Mouse (Mus musculus): ENCODE measurements at regions not wholly inside any gene's neighbourhood (a gene's known extent, or its start where the extent isn't known, plus 50 kb on each side); places are given as distances from the start of the nearest gene placed in this dataset.

DNA sequence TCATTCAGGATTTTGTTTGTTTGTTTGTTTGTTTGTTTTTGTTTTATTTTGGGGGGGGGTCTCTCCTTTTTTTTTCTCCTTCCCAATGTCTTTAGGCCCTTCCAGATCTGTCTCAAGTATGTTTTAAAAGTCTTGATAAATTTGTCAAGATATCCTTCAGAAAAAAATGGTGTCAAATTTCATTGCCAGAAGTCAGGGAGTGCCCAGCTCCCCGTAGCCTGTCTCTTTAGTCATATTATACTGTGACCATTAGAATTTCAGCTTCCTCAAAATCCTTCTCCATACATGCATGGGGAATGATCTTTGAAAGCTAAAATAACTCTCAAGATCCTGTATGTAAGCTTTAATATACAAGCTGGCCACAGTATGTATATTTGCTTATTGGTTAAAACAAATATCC lies 134.3 kb upstream of the Lpp start:
- DNase-seq (ENCODE audit: low read depth) = no peak

DNA sequence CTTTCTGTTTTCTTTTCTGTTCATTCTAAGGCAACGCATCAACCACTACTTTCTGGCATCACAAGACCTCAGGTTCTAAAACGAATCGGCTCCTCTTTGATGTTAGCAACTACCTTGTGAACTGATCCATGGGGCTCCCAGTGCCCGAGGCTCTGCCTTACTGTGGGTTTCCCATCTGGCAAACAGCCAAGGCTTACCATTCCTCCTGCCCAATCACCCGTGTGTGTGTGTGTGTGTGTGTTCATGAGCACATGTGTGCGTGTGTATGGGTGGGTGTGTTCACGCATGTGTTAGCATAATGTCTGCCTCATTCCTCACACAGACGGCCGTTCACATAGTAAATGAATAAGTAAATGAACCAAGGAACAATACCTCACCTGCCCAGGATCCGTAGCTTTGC lies 138.3 kb upstream of the Lpp start:
- no peak for DNase-seq (ENCODE audit: low read depth)

DNA sequence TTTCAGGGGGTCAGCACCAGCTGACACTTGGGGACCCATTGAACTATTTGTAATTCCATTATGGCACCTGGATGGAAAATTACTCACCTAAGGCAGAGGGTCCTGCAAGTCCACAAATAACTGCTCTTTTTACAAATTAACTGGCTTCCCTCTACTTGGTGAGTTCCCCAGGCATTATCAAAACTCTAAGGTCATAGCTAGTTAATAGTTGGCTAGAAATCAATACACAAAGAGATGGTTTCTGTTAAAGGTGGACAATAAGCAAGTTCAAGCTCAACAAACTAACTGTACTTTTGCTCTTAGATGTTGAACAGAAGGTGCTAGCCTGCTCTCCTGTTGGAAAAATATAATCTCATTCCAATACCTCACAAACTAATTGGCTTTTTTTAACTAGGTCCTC lies 138.7 kb upstream of the Lpp start:
- no peak for DNase-seq (ENCODE audit: low read depth)

DNA sequence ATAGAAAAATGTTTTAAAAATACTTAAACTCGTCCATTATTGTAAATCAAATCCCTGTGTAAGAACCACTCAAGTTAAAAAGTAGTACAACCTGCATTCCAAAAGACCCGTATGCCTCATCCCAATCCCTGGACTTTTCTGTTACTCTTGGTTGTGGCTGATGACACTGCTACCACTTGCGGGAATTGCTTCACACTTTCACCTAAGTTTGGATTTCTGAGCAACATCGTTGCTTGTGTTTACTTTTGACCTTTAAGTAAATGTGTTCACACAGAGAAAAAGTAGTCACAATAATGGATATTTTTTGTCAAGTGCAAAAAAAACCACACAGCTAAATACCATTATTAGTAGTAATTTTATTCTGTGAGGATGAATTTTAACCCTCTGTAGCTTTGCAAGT lies 139.2 kb upstream of the Lpp start:
- DNase-seq (ENCODE audit: low read depth) = no peak

DNA sequence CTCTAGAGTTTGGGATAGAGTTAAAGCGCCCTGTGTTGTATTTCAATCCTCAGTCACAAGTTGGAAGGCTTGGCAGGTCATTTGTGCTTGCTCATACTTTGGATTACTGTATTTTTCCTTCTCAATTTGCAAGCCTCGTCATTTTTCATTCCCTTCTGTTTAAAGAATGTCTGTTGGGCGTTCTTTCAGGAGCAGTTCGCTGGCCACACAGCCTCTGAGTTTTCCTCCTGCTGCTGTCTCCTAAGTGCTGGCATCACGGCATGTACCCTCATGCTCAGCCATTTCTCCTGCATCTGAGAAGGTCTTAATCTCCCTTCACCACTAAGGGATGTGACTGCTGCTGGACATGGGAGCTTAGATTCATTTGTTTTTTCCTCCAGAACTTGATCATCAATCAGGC lies 146.0 kb upstream of the Lpp start:
- DNase-seq (ENCODE audit: low read depth) = no peak

DNA sequence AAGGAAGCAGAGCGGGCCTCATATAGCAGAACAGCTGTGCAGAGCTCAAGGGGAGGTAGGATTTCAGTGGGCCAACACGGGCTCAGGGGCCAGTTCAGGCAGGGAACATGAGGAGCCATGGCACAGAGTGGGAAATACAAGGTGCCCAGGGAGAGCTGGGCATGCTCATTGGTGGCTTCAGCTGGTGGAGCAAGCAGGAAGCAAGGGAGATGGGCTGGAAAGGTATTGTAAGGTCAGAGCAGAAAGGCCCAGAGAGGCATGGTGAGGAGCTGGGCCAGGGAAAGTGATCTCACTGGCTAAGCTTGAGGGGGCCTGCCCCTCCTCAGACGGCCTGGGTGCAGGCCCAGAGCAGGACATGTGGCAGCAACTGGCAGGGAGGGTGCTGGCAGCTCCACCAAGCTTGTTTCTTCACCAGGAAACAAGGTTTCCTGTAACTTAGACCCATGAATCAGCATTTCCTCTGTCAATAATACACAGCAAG lies 155.2 kb upstream of the Lpp start:
- DNase-seq (ENCODE audit: low read depth) = no peak

DNA sequence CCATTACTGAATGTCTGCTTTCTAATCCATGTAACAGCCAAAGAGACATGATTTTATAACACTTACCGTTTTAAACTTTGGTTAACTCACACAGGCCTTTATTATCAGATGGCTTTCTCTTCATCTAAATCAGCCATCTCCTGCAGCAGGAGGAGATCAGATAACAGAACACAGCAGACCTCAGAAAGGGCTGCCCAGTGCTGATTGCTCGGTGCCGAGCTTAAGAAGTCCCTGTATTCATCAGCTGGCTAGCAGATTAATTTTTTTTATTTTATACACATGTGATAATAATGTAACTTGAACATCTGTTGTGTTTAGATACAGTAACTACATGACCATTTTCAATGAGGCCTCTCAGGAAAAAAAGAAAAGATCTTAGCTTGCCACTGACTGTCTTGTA lies 155.9 kb upstream of the Lpp start:
- no peak for DNase-seq (ENCODE audit: low read depth)

DNA sequence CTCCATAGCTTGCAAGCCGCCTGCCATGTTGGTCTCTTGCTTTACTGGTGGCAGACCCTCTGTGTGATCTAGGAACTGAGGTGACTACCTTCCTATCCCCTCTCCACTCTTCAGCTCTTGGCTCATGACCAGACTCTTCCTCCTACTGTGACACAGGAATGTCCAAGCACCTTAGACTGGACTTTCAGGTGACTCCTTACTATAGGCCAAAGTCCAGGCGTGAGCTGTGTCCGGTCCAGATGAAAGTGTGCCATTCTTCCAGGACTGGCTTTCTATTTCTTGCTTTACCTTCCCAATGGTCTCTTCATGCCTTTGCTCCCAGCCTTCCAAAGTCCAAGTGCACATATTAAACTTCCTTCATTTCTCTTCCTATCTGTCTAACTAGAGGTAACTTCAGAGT lies 156.3 kb upstream of the Lpp start:
- DNase-seq (ENCODE audit: low read depth) = no peak

DNA sequence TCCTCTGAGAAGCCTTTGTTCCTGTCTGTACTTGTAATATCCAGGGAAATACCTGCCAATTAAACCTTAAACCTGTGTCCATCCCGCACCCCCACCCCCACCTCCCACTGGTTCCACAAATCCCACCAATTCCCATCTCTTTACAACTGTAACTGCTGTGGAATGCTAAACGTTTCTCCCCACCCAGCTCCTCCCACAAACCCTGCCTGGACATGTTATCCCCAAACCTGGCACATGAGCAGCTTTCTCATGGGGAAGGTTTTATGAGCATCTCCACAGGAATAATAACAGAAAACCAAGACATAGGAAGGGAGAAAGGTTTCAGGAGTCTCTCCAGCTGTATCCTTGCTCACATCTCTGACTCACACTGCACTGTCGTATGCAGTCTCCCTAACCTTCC lies 156.8 kb upstream of the Lpp start:
- no peak for DNase-seq (ENCODE audit: low read depth)

DNA sequence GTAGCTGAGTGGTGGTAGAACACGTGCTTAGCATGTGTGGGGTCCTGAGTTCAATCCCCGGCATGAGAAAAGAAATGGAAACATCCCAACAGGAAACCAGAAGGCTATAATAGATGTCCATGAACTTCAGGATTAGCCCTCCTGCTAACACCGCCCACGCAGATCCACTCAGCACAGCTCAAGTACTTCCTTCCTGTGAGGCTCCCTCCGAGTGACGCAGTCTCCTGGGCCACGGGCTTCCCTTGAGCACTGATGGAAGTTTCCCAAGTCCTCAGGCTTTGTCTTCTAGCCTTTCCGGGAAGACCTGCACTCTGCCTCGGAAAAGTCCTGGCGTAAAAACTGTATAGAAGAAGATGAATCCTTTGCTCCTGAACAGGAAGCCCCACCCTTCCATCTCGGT lies 158.5 kb upstream of the Lpp start:
- no peak for DNase-seq (ENCODE audit: low read depth)

DNA sequence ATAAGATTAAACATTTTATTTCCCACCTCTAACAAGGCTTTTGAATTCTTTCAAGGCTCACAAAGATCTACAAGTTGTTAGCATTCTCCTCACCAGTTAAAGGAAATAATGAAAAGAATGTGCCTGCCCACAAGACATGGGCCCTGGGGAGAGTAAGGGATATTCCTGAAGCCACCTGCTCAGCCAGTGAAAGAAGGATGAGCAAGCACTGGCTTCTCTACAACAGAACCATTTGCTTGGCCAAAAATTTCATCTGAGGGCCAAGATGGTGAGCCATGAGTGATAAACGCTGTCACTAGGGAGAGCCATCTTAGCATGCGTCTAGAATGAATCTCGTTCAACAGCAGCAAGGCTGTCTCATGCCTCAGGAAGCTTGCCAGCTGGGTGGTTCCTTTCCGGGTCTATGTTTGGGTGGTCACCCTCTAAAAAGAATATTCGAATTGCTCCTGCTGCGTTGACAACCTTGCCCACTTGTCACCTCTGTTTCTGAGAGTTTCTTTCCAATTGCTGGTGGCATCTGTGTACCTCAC lies 161.2 kb upstream of the Lpp start:
- no peak for DNase-seq (ENCODE audit: low read depth)

DNA sequence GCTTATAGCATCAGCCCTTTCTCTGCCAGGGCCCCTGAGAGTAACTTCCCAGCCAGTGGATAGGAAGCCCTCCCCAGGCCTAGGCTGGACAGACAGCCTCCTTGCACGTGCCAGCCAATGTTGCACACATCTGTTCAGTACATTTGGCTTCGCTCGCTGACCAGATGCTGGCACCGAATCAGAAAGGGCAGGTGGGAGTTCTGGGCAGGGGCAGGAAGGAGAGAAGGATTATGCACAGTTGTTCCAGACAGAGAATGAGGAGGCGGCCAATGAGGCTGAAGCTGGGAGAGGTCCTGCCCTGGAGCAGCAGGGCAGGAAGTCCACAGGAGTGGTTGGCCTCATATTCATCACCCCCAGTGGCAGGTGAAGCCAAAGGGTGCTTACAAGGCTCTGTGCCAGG lies 161.8 kb upstream of the Lpp start:
- DNase-seq (ENCODE audit: low read depth) = no peak

DNA sequence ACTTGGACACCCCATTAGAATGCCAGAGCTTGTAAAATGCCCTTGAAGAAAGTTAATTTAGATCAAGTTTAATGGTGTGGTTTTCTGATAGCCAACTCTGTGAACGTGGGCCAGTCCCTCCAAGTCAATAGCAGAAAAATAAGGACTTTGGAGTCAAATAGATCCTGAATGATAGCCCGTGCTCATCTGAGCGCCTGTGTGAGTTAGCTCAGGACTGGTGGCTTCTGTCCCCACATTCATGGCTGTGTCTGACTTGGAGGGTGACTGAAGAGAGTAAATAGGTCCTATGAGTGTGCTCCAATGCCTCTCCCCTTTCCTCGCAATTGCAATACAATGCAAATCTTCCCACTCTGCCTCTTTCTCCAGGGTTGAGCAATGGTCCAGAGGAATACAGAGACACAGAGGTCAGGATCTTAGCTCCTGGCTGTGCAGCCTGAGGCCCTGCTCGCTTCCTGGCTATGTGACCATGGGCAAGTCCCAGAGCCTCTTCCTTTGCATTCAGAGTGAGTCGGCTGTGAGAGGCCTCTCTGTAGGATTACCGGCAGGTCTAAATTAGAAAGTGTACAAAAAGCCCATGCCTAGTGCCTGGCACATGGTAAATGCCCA lies 164.2 kb upstream of the Lpp start:
- no peak for DNase-seq (ENCODE audit: low read depth)

DNA sequence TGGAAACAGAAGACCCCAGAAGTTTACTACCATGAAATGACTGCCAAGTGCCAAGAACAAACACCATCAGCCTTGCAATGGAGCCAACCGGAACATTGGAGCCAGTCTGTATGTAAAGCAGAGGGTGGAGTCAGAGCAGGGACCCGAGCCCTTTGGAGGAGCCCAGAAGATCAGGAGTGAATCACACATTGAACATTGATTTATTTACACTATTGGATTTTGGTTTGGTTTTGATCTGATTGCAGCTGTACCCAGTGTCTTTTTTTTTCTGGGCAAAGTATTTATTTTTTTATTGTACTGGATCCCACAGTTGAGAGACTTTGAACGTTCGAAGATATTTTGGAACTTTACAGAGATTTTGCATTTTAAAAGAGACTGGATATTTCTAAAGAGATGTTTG lies 167.4 kb upstream of the Lpp start:
- no peak for DNase-seq (ENCODE audit: low read depth)

DNA sequence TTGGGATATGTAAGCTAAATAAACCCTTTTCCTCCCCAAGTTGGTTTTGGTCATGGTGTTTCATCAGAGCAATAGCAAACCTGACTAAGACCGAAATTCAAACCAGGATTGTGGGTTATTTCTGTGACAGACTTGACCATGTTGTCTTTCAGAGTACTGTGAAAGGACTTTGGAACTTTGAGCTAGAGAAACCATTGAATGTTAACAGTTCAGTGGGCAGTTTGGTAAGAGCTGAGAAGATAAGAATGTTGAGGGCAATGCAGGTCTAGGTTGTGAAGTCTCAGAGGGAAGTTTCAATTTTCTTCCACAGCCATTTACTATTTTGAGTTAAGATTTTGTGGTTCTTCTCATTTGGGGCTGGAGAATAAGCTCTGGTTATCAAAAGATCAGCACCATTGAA lies 168.2 kb upstream of the Lpp start:
- DNase-seq (ENCODE audit: low read depth) = no peak

DNA sequence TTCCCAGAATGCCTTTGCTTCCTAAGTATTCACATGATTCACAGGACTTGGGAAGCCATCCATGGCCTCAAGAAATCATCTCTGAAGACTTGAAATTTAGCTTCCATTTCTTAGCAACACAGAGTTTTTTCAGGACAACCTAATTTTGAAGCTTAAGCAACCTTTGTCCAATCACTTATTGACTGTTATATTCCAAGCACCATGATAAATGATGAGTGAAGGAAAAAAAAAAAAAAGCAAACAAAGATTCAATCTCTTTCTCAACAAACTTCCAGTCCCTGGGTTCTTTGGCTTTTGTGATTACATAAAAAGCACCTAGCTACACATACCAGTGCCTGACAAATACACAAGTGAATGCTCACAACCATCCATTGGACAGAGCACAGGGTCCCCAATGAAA lies 169.4 kb upstream of the Lpp start:
- no peak for DNase-seq (ENCODE audit: low read depth)

DNA sequence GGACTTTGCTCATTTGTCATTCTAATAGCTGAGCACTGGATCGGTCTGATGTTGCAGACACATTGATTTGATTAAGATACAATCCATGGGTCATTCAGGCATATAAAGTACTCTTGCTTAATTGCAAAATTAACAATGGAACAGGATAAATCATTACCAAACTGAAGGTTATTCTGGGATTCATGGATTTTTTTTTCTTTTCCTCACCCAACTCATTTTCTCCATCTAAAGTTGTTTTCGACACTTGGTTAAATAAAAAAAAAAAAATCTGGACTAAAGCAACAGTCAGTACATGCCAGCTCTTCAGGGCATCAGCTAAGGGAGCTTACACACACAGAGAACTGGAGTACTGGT lies 169.8 kb upstream of the Lpp start:
- DNase-seq (ENCODE audit: low read depth) = no peak

DNA sequence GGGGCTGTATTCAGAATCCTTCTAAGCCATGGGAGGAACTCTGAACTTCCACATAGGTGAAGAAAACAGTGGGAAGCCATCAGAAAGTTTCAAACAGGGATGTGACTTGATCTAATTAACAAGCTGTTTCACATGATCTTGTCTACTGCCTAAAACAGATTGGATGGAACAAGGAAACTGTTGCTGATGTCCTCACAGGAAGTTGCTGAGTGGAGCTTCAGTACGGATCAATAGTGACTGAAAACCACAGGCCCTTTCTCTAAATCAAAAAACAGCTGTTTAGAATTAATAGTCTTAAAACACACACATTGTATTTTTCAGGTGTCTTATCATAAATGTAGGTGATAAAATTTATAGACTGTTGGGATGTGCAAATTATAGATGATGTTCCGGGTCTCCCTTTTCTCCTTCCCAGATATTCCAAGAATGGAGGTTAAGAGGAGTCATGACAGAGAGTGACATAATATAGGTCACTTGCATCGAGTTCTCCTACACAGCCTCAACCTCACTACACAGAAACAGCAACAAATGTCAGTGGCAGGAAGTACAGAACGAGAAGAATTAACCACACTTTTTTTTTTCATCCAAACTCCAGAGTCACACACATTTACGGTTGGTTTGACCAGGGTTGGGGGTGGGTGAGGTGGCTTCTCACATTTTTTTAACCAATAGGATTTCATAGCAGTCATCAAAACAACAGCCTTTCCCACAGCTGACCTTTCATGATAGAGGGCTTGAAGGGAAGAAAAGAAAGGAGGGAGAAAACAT lies 170.4 kb upstream of the Lpp start:
- no peak for DNase-seq (ENCODE audit: low read depth)

DNA sequence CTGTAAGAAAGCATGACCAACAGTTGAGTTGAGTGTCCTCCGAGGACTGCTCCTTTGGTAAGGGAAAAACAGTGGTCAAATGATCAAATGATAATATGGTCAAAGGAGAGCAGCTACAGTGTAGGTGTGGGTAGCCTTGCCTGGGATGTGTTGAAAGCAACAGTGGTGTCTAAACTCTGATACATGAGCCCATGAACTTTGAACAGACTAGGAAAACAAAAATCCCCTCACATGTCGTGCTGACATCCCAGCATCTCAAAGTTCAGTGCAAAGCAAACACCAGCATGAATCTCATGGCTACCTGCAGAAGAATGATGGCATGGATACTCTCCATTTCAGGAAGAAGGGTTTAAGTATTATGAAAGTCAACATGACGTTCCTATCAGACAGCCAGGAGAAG lies 171.3 kb upstream of the Lpp start:
- no peak for DNase-seq (ENCODE audit: low read depth)

DNA sequence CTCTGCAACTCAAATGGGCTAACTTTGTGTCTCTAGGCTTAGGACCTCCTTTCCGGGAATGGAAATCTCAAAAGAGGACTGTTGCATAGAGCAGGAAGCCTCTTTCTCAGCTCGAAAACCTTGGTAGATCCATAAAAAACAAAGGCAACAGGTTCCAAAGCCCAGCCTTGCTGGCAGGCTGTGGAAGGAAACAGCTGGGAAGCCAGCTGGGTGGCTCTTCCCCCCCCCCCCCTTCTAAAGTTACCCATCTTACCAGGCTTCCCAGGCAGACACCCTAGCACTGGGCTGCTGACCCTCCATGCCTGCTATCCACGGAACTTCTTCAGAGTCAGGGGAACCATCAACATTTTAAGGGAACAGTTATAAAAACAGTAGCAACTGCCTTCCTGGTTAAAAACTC lies 172.7 kb upstream of the Lpp start:
- no peak for DNase-seq (ENCODE audit: low read depth)

DNA sequence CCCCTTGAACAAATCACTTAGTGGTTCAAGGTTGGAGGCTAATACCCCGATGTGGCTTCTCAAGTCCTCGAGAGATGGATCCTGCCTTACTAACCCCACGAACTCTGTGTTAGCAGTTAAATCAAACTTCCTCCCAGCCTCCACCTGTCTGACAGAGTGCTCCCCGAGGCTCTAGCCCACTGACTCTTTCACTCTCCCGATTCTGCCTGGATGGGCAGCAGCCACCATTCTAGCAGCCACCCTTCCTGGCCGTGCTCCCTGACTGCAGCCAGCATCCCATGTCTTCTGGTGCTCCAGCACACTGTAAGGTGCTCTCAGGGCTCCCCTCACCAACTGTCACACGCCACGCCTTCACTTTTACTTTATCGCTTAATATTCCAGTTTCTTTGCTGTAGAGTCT lies 173.6 kb upstream of the Lpp start:
- DNase-seq (ENCODE audit: low read depth) = no peak

DNA sequence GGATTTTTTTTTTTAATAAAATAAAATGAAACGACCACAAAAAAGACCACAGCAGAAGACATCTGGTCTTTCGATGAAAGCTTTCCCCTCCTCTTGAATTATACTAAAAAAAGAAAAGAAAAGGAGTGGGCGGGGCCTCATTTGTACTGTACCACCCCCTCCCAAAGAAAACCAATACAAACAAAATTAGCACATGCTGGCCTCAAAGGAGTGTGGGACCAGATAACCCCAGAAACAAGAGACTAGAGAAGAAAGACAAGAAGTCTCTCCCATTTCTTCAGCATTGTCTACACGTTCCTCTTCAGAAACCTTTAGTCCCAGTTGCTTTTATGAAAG lies 174.5 kb upstream of the Lpp start:
- no peak for DNase-seq (ENCODE audit: low read depth)

DNA sequence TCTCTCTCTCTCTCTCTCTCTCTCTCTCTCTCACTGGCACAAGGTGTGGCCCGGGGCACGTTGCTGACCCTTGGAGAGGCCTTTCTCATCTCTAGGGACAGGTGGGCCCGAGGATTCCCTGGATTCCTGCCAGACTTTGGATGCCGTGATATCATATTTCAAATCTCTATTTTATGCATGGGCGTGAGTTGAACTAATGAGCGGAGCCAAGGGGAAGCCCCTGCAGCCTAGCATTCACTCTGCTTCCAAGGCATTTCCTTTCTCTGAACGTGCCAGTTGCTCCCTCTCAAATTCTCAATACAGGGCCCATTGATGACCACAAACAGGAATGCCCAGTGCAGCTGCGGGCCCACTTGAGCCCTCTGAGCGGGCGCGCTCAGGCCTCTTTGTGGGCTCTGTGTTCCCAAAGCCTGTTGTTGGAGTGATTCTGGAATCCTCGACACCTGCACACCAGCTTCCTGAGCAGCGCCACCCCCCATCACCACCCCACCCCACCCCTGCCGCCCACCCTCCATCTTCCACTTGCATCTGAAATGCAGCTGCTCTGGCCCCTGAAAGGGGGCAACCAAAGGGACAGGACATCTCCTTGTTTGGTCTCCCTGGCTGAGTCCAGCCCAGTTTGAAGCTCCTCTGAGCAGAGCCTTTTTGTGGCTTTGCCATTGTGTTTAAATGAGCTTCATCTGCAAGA lies 175.0 kb upstream of the Lpp start:
- no peak for DNase-seq (ENCODE audit: low read depth)
